Mouse (Mus musculus) G1E (cell line): ENCODE data around the gene Dpp8. TPM values are rescaled to one million over a fixed set of nuclear protein-coding genes. Genes with fewer than 3 reads are reported as not detected.

Source experiments
- ATAC-seq: 2 replicates; pipeline ENCODE4 v1.8.0; 2016; ENCODE audit warnings: mild to moderate bottlenecking; ENCODE audit not compliant: insufficient number of reproducible peaks, poor library complexity, low FRiP score, severe bottlenecking; ENCODE audit errors: extremely low read depth
- DNase-seq: peaks from one replicate; pipeline ENCODE4 v3.0.0; 2012; ENCODE audit warnings: low spot score
- H3K27me3 ChIP-seq: 2 replicates; pipeline ENCODE4 v1.6.1; 2012; ENCODE audit warnings: mild to moderate bottlenecking, low read length, inconsistent platforms; ENCODE audit not compliant: insufficient read depth
- H3K36me3 ChIP-seq: replicated peaks from 2 replicates; pipeline ENCODE3; 2012; ENCODE audit warnings: mild to moderate bottlenecking, inconsistent platforms
- H3K4me1 ChIP-seq: 2 replicates; pipeline ENCODE4 v1.6.1; 2012; ENCODE audit warnings: low read depth, low read length, inconsistent platforms, mixed read lengths; ENCODE audit not compliant: insufficient read depth
- H3K4me3 ChIP-seq: 2 replicates; pipeline ENCODE4 v1.5.1; 2012; ENCODE audit warnings: low read depth, mild to moderate bottlenecking, inconsistent platforms, low read length, moderate library complexity, mixed read lengths
- H3K9me3 ChIP-seq: replicated peaks from 2 replicates; pipeline ENCODE4 v1.6.1; 2012; ENCODE audit warnings: inconsistent platforms
- CTCF ChIP-seq: IDR thresholded peaks from 2 replicates; pipeline ENCODE4 v1.5.1; 2012; ENCODE audit warnings: low read depth, low read length, inconsistent platforms, mixed read lengths
- GATA1 ChIP-seq: IDR thresholded peaks from 2 replicates; pipeline ENCODE4 v1.6.1; 2012; ENCODE audit warnings: borderline replicate concordance, low read length, inconsistent platforms, mixed read lengths
- GATA2 ChIP-seq: IDR thresholded peaks from 2 replicates; pipeline ENCODE4 v1.6.1; 2012; ENCODE audit warnings: low read depth, low read length, inconsistent platforms, borderline replicate concordance
- POLR2AphosphoS5 ChIP-seq: IDR thresholded peaks from 2 replicates; pipeline ENCODE4 v1.6.1; 2012; ENCODE audit warnings: low read depth, low read length, inconsistent platforms; ENCODE audit not compliant: insufficient replicate concordance
- TAL1 ChIP-seq: conservative IDR thresholded peaks from 2 replicates; pipeline ENCODE4 v1.6.1; 2012; ENCODE audit warnings: low read depth, low read length, inconsistent platforms, mixed read lengths
- polyA plus RNA-seq: library from polyadenylated mRNA; stranded (reverse); fragments of >175 nt; gene quantifications from 2 replicates; pipeline ENCODE4 v1.2.3, GENCODE M21; 2012
- total RNA-seq, 2 experiments: library from RNA; stranded (forward) in 1 of 2; stranded (reverse) in 1 of 2; fragments of 200-1000 nt in 1 of 2; fragments of >200 nt in 1 of 2; fragmentation: Nextera tagmentation in 1 of 2; gene quantifications; 2 replicates each; pipeline ENCODE4 v1.2.3; 2014 to 2017

Dpp8 gene
- total and polyA plus RNA-seq, 3 experiments, result 13.6 to 137 (median 133) TPM

- Histone ChIP-seq H3K9me3 (peaks cover 15% of the 10 kb centered on the region), H3K36me3 (no peaks in the 10 kb centered on the region), H3K4me1 (peaks cover 7% of the 10 kb centered on the region), H3K4me3 (no peak within 1 kb of the TSS; the same call in 1 of the 2 replicates), H3K27me3 (peaks cover 35% of the 10 kb centered on the region)
- TF ChIP-seq CTCF (no peak), POLR2AphosphoS5 (no peak), TAL1 (no peak), GATA1 (no peak), GATA2 (no peak)
- DNase-seq (no peak), ATAC-seq (no peak)
Measured at GRCm38 (mm10) chr9:65100991-65101685, 68.9 kb downstream of the Dpp8 start, which contains the start of gene Igdcc4. Gene Igdcc4, plus strand, starts transcription at chr9:65101486.

GRCm38 (mm10) chr9:65101686-65102376, 69.6 kb downstream of the Dpp8 start:
- H3K4me1 ChIP-seq, result peaks cover 7% of the 10 kb centered on the region
- H3K4me3 ChIP-seq, result no peak overlapping the region; the same call in 1 of the 2 replicates
- DNase-seq (no peak), ATAC-seq (no peak)
- peaks cover 15% of the 10 kb centered on the region for H3K9me3 ChIP-seq
- H3K36me3 ChIP-seq, result no peaks in the 10 kb centered on the region
- TF ChIP-seq CTCF, result no peak
- TF ChIP-seq GATA1, result no peak
- TF ChIP-seq POLR2AphosphoS5, result no peak
- no peak for TF ChIP-seq TAL1
- no peak for TF ChIP-seq GATA2
- H3K27me3 ChIP-seq, result peaks cover 39% of the 10 kb centered on the region

DNA sequence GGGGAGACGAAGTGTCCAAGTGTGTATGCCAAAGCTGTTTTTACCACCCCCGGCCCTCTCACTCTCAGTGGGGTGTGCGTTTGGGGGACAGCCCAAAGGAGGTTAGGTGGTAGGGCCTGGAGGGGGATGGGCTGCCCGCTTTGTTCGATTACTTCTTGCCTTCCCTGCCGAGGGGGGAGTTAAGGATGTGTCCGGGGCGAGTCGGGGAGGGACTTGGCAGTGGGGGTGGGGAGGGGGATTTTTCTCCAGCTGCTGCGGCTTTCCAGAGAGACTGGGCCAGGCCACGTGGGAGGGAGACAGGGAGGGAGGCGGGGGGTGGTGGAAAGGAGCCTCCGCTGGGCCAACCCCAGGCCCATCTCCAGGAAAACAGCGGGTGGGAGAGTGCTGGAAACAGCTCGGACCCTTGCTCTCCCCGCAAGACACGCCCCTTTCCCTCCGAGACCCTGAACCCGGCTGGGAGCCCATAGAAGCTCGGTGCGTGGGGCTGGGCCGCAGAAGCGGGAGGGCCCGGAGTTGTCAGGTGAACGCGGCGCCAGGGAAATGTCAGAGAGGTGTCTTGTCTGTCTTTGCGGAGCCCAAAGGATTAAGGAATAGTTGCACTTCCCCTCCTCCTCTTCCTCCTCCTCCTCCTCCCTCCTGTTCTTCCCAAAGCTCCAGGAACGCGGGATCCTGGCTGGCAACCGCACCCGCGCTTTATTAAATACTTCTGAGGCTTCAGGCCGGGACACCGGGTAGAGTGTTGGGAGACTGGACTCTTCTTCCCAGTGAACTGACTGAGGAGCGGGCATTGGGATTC, 70.4 kb downstream of the Dpp8 start:
- peaks cover 15% of the 10 kb centered on the region for H3K9me3 ChIP-seq
- DNase-seq (no peak), ATAC-seq (no peak)
- TF ChIP-seq POLR2AphosphoS5, result no peak
- TF ChIP-seq TAL1, result no peak
- no peak for TF ChIP-seq CTCF
- no peaks in the 10 kb centered on the region for H3K36me3 ChIP-seq
- H3K4me3 ChIP-seq, result no peak overlapping the region
- H3K27me3 ChIP-seq, result peaks cover 42% of the 10 kb centered on the region
- peaks cover 7% of the 10 kb centered on the region for H3K4me1 ChIP-seq

DNA sequence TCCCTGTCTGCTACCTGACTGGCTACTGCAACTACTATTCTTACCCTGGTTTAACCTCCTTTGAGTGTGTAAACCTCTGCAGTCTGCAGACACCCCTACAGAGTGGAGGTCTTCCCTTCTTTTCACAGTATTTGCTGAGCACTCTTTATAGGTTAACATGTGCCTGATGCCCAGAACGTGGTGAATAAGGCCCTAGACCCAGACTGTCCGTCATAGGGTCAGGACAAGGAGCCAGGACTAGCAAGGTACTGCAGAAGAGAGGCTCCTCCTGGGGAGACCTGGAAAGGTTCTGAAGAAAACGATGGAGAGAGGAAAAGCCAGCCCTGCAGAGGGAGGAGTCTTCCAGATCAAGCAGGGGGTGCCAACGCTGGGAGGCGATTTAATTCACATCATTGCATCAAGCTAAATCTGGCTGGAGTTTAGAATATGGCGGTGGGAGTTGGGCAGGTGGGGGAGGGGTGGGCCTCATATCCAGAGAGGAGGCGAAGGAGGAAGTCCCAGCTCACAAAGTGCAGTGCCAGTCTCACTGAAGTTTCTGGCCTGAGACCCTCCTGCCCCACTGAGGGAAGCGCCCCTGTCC, 71.0 kb downstream of the Dpp8 start:
- H3K4me3 ChIP-seq, result no peak overlapping the region
- H3K9me3 ChIP-seq, result peaks cover 15% of the 10 kb centered on the region
- no peak for DNase-seq
- ATAC-seq, result no peak
- no peak for TF ChIP-seq CTCF
- no peak for TF ChIP-seq POLR2AphosphoS5
- TF ChIP-seq GATA2, result no peak
- no peak for TF ChIP-seq TAL1
- no peak for TF ChIP-seq GATA1
- peaks cover 7% of the 10 kb centered on the region for H3K4me1 ChIP-seq
- no peaks in the 10 kb centered on the region for H3K36me3 ChIP-seq
- peaks cover 42% of the 10 kb centered on the region for H3K27me3 ChIP-seq

DNA sequence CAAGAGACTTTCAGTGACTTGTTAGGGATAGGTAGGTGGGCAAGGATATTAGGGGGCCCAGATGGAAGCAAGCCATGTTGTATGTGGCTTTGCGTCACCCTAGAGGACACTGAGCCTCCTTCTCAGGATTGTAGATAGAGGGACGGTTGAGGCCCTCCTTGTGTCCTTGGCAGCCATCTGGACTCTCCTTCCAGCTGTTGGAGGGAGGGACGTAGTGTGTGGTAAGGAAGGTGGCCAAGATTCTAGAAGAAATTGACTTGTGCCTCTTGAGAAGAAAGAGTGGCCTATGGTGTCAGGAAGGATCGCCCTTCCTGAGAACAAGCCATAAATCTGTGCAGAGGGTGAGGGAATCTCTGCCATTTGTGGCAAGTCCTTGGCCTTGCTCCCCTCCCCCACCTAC, 74.6 kb downstream of the Dpp8 start:
- DNase-seq, result no peak
- H3K27me3 ChIP-seq, result peaks cover 60% of the 10 kb centered on the region
- H3K4me1 ChIP-seq, result peaks cover 4% of the 10 kb centered on the region
- ATAC-seq, result no peak
- TF ChIP-seq POLR2AphosphoS5, result no peak
- no peak for TF ChIP-seq TAL1
- TF ChIP-seq CTCF, result no peak
- TF ChIP-seq GATA2, result no peak
- TF ChIP-seq GATA1, result no peak
- H3K9me3 ChIP-seq, result peaks cover 3% of the 10 kb centered on the region
- H3K36me3 ChIP-seq, result no peaks in the 10 kb centered on the region
- no peak overlapping the region for H3K4me3 ChIP-seq
